Mouse (Mus musculus) bone marrow macrophage, adult 2 months (primary cell): ENCODE data around the gene Ehbp1. TPM values are rescaled to one million over a fixed set of nuclear protein-coding genes. Genes with fewer than 3 reads are reported as not detected.

Experiments
- H3K27ac ChIP-seq: 2 replicates; pipeline ENCODE4 v1.5.1; 2012; ENCODE audit warnings: low read depth, low read length; ENCODE audit not compliant: insufficient read depth
- H3K4me1 ChIP-seq: 2 replicates; pipeline ENCODE4 v1.6.1; 2012; ENCODE audit warnings: low read length; ENCODE audit not compliant: control insufficient read depth, insufficient read depth
- H3K4me3 ChIP-seq: 2 replicates; pipeline ENCODE4 v1.5.1; 2012; ENCODE audit warnings: mild to moderate bottlenecking, low read length, moderate library complexity; ENCODE audit not compliant: insufficient read depth
- CTCF ChIP-seq: IDR thresholded peaks from 2 replicates; pipeline ENCODE4 v1.5.1; 2012; ENCODE audit warnings: low read depth, mild to moderate bottlenecking, low read length, moderate library complexity
- POLR2A ChIP-seq: IDR thresholded peaks from 2 replicates; pipeline ENCODE4 v1.6.1; 2012; ENCODE audit warnings: mild to moderate bottlenecking, low read depth, low read length, borderline replicate concordance
- polyA plus RNA-seq: library from polyadenylated mRNA; stranded (reverse); fragments of >200 nt; gene quantifications from 2 replicates; pipeline ENCODE4 v1.2.4, GENCODE M21; 2012; ENCODE audit not compliant: missing spikeins, insufficient read depth, insufficient read length

Gene Ehbp1
- polyA plus RNA-seq, 1 experiment, result 5.5 TPM

DNA sequence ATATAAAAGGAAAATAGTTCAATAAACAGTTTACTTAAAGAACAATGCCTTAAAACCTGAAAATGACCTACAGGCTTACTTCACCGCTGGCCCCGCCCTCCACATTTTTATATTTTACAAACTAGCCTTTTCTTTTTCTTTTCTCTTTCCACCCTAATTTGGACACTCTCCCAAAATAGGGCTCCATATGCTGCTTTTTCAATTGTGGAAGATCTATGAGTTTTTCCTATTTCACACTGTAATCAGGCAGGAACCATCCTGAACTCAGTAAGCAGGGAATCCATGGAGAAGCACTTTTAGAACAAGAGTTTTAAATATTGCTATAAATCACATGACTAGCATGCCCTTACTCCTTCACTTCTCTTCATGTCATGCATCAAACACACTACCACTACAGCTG is 216.9 kb downstream of the Ehbp1 start:
- H3K4me3 ChIP-seq, result no peak overlapping the region
- no peaks in the 10 kb centered on the region for H3K4me1 ChIP-seq
- no peak for TF ChIP-seq CTCF
- no peak for TF ChIP-seq POLR2A
- H3K27ac ChIP-seq, result no peak overlapping the region

DNA sequence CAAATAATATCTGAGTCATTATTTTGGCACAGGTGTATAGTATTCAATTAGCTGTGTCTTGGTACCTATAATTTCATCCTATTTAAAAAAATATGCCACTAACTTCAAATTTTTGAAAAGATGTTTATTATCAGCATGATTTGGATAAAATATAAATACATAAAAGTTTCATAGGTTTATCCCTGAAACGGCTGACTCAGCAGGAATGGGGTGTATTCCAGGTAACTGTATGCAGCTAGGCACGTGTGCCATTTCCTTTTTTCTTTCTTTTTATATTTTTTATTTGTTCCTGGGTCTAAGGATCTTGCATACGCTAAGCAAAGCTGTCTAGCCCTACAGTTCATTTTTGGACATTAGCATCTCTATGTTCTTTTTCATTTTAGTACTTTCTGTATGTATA is 223.2 kb downstream of the Ehbp1 start:
- no peak overlapping the region for H3K27ac ChIP-seq
- TF ChIP-seq CTCF, result no peak
- TF ChIP-seq POLR2A, result no peak
- H3K4me3 ChIP-seq, result no peak overlapping the region
- H3K4me1 ChIP-seq, result no peaks in the 10 kb centered on the region

- Histone ChIP-seq H3K27ac (no peak overlapping the region), H3K4me3 (no peak overlapping the region), H3K4me1 (no peaks in the 10 kb centered on the region)
- TF ChIP-seq POLR2A (no peak), CTCF (no peak)
Observed at GRCm38 (mm10) chr11:22112161-22112560, 229.9 kb downstream of the Ehbp1 start.

DNA sequence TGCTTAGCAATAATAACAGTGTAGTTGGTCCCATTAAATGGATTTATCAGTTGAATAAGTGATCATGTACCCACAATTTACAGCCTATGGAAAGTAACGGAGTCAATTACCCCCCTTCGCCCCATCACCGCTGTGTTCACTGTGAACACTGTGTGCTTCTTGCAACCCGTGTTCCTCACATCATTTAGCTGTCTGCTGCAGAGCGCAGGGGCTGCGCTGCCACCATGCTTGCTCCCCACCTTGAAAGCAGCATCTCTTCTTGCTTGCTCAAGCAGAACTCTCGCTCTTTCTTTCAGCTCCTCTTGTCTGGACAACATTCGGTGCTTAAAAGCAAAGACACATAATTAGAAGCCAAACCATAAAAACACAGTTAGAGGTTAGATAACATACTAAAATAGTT is 252.7 kb downstream of the Ehbp1 start:
- no peaks in the 10 kb centered on the region for H3K4me1 ChIP-seq
- no peak overlapping the region for H3K27ac ChIP-seq
- H3K4me3 ChIP-seq, result no peak overlapping the region
- TF ChIP-seq POLR2A, result no peak

GRCm38 (mm10) chr11:22063352-22063751 is 278.7 kb downstream of the Ehbp1 start:
- TF ChIP-seq POLR2A (no peak), CTCF (no peak)
- no peak overlapping the region for H3K4me3 ChIP-seq
- H3K4me1 ChIP-seq, result no peaks in the 10 kb centered on the region

GRCm38 (mm10) chr11:22061660-22062059 is 280.4 kb downstream of the Ehbp1 start:
- Histone ChIP-seq H3K4me1 (no peaks in the 10 kb centered on the region), H3K4me3 (no peak overlapping the region), H3K27ac (no peak overlapping the region)
- TF ChIP-seq POLR2A (no peak), CTCF (no peak)

More at GRCm38 (mm10) chr11:22063352-22063751, 278.7 kb downstream of the Ehbp1 start:
- no peak overlapping the region for H3K27ac ChIP-seq

- Histone ChIP-seq H3K27ac (no peak overlapping the region), H3K4me1 (no peaks in the 10 kb centered on the region), H3K4me3 (no peak overlapping the region)
- TF ChIP-seq POLR2A, result no peak
- TF ChIP-seq CTCF, result no peak
Observed at GRCm38 (mm10) chr11:22057538-22057937, 284.6 kb downstream of the Ehbp1 start.

GRCm38 (mm10) chr11:22055908-22056307 is 286.2 kb downstream of the Ehbp1 start:
- no peak overlapping the region for H3K27ac ChIP-seq
- no peak overlapping the region for H3K4me3 ChIP-seq
- H3K4me1 ChIP-seq, result no peaks in the 10 kb centered on the region
- TF ChIP-seq CTCF (no peak), POLR2A (no peak)

DNA sequence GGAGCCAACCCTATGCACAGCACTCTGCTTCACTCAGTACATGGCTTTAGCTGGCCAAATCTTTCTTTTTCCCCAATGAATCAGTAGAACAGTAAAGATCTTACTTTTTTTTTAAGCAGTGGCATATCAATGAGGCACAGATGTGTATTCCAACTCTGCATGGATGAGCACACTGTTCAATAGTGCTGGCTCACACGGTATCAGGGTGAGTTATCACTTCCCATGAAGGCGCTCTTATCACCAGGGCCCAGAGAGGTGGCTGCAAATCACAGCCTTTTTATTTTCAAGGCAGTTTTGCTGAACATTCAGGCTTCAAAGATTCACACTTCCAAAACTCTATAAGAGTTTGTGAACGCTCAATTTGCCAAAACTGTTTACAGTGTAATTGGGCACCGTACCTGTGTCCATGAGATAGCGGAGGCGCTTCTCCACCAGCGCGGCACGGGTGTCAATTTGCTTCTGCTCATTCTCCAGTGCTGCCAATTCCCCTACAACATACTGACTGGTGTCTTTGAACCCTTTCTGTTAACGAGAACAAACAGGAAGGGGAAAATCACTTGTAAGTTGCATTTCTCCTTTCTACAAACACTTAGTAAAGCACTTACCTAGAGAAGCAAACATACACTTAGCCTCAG is 288.9 kb downstream of the Ehbp1 start:
- TF ChIP-seq POLR2A (no peak), CTCF (no peak)
- Histone ChIP-seq H3K27ac (no peak overlapping the region), H3K4me1 (no peaks in the 10 kb centered on the region), H3K4me3 (no peak overlapping the region)

DNA sequence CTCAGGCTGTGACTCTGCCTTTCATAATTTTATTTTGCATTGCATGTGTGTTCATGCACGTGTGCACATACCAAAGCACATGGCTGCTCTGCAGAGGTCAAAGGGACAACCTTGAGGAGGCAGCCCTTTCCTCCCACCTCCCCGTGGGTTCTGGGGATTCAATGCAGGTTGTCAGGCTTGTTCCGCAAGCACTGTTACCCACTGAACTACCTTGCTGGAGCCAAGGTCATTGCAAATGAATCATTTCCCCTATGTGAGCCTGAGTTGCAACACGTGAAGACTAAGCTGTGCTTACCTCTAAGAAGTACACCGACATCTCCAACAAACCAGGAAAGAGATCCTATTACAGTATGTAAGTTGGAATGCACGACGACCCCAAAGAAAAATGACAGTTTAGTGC is 291.2 kb downstream of the Ehbp1 start:
- Histone ChIP-seq H3K27ac (no peak overlapping the region), H3K4me3 (no peak overlapping the region), H3K4me1 (no peaks in the 10 kb centered on the region)
- TF ChIP-seq CTCF, result no peak
- TF ChIP-seq POLR2A, result no peak
